Mouse (Mus musculus): Measurements from ENCODE around the gene Bdh1. TPM values are rescaled to one million over a fixed set of nuclear protein-coding genes. Genes with fewer than 3 reads are reported as not detected.
A peak's percentile ranks its signal among the peaks of the same experiment; 100 is the strongest.

The Bdh1 gene
- polyA plus RNA-seq, 1 experiment from 2014 or later = 68.3 TPM

DNA sequence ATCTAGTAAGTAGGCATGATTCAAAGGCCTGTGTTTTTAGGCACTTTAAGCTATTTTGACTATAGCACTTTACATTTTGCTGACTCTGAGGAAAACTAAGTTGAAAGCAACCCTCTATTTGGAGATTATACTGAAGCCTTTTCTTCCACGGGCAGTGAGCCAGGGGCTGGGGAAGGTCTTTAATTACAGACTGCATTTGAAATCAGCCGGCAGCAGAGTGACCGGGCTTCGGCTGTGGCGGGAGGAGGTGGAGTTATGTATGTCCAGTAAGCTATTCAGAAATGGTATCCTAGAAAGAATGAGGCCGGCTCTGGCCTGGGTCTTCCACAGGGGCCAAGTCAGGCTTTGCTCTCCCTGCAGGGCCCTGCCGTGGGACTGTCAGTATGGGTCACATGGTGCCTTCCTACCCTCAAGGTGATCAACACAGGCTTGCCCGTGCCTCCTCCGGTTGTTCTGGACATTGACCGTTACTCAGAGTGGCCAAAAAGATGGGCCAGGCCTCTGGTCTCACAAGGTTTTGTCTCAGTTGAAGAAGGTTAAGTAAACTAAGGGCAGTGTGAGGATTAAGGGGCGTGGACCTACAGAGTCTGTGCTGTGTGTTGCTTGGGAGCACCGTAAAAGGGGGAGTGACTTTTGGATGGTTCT is 11.5 kb downstream of the Bdh1 start:
- no peak for ATAC-seq (replicated peaks; ENCODE audit: low FRiP score, low TSS enrichment, low read depth)
- no peak overlapping the region for H3K27ac ChIP-seq (ENCODE audit: low read depth)
- no peaks in the 10 kb centered on the region for H3K27me3 ChIP-seq (replicated peaks; ENCODE audit: control insufficient read depth, insufficient read depth, low read length)
- no peaks in the 10 kb centered on the region for H3K9me3 ChIP-seq (ENCODE audit: control insufficient read depth, low read length)
- no peaks in the 10 kb centered on the region; the same call in 1 of the 2 replicates for H3K4me1 ChIP-seq (replicated peaks; ENCODE audit: control insufficient read depth, insufficient read depth, low read length)
- no peak overlapping the region for H3K9ac ChIP-seq (ENCODE audit: low read length)
- no peaks in the 10 kb centered on the region for H3K36me3 ChIP-seq (ENCODE audit: control insufficient read depth, insufficient read depth, low read length)
- no peak for DNase-seq (ENCODE audit: low spot score)
- H3K4me2 ChIP-seq (ENCODE audit: low read length) = no peak overlapping the region
- 67% methylated on average over 12 of the region's 12 CpGs for whole genome bisulfite sequencing
- H3K4me3 ChIP-seq (ENCODE audit: low read depth, low read length) = no peak overlapping the region

DNA sequence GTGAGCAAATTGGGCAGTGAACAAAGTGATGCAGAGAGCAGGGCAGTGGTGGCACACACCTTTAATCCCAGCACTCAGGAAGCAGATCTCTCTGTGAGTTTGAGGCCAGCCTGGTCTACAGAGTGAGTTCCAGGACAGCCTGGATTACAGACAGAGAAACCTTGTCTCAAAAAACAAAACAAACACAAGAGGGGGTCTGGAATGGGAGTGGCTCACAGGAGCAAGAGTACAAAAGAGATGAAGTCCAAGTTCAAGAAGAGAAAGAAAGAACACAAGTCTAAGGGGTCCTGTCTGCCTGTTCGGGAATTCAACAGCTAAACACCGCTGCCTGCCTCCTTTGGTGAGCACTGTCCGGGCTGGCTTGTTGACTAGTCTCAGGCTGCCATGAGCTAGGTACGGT is 13.1 kb downstream of the Bdh1 start:
- no peak for ATAC-seq (replicated peaks; ENCODE audit: low FRiP score, low TSS enrichment, low read depth)
- 88% methylated on average over 4 of the region's 4 CpGs for WGBS
- H3K9ac ChIP-seq (ENCODE audit: low read length) = no peak overlapping the region

DNA sequence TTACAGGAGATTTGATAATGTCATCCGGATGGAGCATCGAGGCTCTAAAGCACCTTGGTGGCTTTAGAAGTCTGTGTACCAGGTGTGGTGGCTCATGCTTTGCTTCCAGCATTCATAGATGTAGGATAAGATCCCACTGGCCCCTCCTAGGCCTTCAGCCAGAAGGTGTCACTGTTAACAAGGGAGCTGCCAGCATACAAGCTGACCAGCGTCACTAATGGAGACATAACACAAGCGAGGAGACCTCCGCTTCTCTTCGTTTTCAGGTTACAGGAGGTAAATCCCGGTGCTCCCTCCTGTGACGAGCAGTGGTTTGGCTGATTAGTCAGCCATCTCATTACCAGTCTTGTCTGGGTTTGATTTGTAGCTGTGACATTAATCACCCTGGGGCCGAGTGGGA is 14.0 kb downstream of the Bdh1 start:
- Histone ChIP-seq H3K4me2 (ENCODE audit: low read length) (no peak overlapping the region), H3K4me3 (ENCODE audit: low read depth, low read length) (no peak overlapping the region), H3K27ac (ENCODE audit: low read depth) (no peak overlapping the region), H3K9ac (ENCODE audit: low read length) (no peak overlapping the region), H3K9me3 (ENCODE audit: control insufficient read depth, low read length) (peaks cover 4% of the 10 kb centered on the region; the same call in 1 of the 2 replicates), H3K4me1 (replicated peaks; ENCODE audit: control insufficient read depth, insufficient read depth, low read length) (no peaks in the 10 kb centered on the region), H3K27me3 (replicated peaks; ENCODE audit: control insufficient read depth, insufficient read depth, low read length) (no peaks in the 10 kb centered on the region), H3K36me3 (ENCODE audit: control insufficient read depth, insufficient read depth, low read length) (no peaks in the 10 kb centered on the region)
- ATAC-seq (replicated peaks; ENCODE audit: low FRiP score, low TSS enrichment, low read depth) (no peak), DNase-seq (ENCODE audit: low spot score) (no peak)
- 54% methylated on average over 9 of the region's 9 CpGs for WGBS

More for the DNA sequence above, 13.1 kb downstream of the Bdh1 start:
- Histone ChIP-seq H3K27me3 (replicated peaks; ENCODE audit: control insufficient read depth, insufficient read depth, low read length) (no peaks in the 10 kb centered on the region), H3K9me3 (ENCODE audit: control insufficient read depth, low read length) (peaks cover 3% of the 10 kb centered on the region; the same call in 1 of the 2 replicates), H3K4me1 (replicated peaks; ENCODE audit: control insufficient read depth, insufficient read depth, low read length) (no peaks in the 10 kb centered on the region), H3K4me3 (ENCODE audit: low read depth, low read length) (no peak overlapping the region), H3K4me2 (ENCODE audit: low read length) (no peak overlapping the region), H3K27ac (ENCODE audit: low read depth) (no peak overlapping the region), H3K36me3 (ENCODE audit: control insufficient read depth, insufficient read depth, low read length) (no peaks in the 10 kb centered on the region)
- DNase-seq (ENCODE audit: low spot score) = no peak

DNA sequence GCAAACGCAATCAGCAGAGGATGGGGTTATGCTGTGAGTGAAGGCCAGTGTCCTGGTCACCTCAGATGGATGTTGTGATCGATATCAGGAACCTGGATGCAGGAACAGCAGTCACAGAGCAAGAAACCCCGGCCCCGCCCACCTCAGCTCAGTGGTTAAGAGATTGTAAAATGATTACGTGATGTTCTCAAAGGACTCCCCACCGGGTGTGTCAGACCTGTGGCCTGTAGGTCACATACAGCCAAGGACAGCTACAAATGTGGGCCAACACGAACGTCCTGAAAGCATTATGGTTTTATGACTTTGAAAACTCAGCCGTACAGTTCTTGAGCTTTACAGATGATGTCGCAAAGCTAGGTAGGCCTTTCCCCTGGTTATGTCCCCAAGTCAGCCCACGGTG is 15.3 kb downstream of the Bdh1 start:
- 0 out of 2 replicates have a peak, but pooled peaks have one; percentile 33 for ATAC-seq (replicated peaks; ENCODE audit: low FRiP score, low TSS enrichment, low read depth)
- H3K4me3 ChIP-seq (ENCODE audit: low read depth, low read length) = no peak overlapping the region
- DNase-seq (ENCODE audit: low spot score) = no peak
- no peak overlapping the region for H3K27ac ChIP-seq (ENCODE audit: low read depth)
- no peaks in the 10 kb centered on the region for H3K27me3 ChIP-seq (replicated peaks; ENCODE audit: control insufficient read depth, insufficient read depth, low read length)
- H3K4me1 ChIP-seq (replicated peaks; ENCODE audit: control insufficient read depth, insufficient read depth, low read length) = no peaks in the 10 kb centered on the region
- H3K9me3 ChIP-seq (ENCODE audit: control insufficient read depth, low read length) = peaks cover 4% of the 10 kb centered on the region; the same call in 1 of the 2 replicates
- no peak overlapping the region for H3K4me2 ChIP-seq (ENCODE audit: low read length)
- H3K9ac ChIP-seq (ENCODE audit: low read length) = no peak overlapping the region
- 77% methylated on average over 11 of the region's 11 CpGs for WGBS
- no peaks in the 10 kb centered on the region for H3K36me3 ChIP-seq (ENCODE audit: control insufficient read depth, insufficient read depth, low read length)

DNA sequence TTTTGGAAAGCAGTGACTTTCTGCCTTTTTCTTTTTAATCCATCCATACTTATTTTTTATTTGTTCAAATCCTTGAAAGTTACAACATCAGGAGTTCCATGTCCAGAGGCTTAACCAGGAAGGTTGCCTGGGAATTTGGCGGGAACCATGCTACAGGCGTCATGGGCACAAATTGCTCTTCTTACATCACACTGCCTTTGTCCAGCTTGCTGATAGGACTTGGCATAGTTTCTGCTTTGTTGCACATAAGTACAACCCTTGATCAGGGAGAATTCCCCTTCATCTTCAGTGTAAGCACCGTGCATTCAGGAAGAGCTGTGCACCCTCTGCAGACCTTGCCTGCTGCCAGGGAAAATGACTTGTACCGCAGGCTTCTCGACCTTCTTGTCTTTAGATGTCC is 17.4 kb downstream of the Bdh1 start:
- H3K27me3 ChIP-seq (replicated peaks; ENCODE audit: control insufficient read depth, insufficient read depth, low read length) = no peaks in the 10 kb centered on the region
- no peaks in the 10 kb centered on the region for H3K4me1 ChIP-seq (replicated peaks; ENCODE audit: control insufficient read depth, insufficient read depth, low read length)
- 98% methylated on average over 5 of the region's 5 CpGs for WGBS
- H3K9ac ChIP-seq (ENCODE audit: low read length) = no peak overlapping the region
- H3K9me3 ChIP-seq (ENCODE audit: control insufficient read depth, low read length) = peaks cover 4% of the 10 kb centered on the region; the same call in 1 of the 2 replicates
- ATAC-seq (replicated peaks; ENCODE audit: low FRiP score, low TSS enrichment, low read depth) (no peak), DNase-seq (ENCODE audit: low spot score) (no peak)
- H3K36me3 ChIP-seq (ENCODE audit: control insufficient read depth, insufficient read depth, low read length) = no peaks in the 10 kb centered on the region
- no peak overlapping the region for H3K4me2 ChIP-seq (ENCODE audit: low read length)
- H3K27ac ChIP-seq (ENCODE audit: low read depth) = no peak overlapping the region
- H3K4me3 ChIP-seq (ENCODE audit: low read depth, low read length) = no peak overlapping the region

DNA sequence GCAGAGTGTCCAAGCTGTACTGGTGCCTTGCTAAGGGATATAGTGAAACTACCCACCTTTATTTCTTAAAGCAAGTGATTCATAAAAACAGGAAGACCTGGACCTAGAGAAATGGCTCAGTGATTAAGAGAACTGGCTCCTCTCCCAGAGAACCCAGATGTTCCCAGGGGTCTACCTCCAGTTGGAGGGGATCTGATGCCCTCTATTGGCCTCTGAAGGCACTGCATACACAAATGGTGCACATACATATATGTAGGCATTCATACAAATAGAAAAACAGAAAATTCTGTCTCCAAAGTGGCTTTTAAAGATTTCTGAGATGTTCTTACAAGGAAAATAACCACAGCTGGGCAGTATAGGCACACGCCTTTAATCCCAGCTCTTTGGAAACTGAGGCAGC is 18.0 kb downstream of the Bdh1 start:
- 91% methylated on average over 1 of the region's 1 CpGs for WGBS
- no peak for DNase-seq (ENCODE audit: low spot score)
- no peaks in the 10 kb centered on the region for H3K27me3 ChIP-seq (replicated peaks; ENCODE audit: control insufficient read depth, insufficient read depth, low read length)
- no peak for ATAC-seq (replicated peaks; ENCODE audit: low FRiP score, low TSS enrichment, low read depth)
- H3K4me2 ChIP-seq (ENCODE audit: low read length) = no peak overlapping the region
- no peak overlapping the region for H3K4me3 ChIP-seq (ENCODE audit: low read depth, low read length)
- no peak overlapping the region for H3K27ac ChIP-seq (ENCODE audit: low read depth)
- no peaks in the 10 kb centered on the region for H3K4me1 ChIP-seq (replicated peaks; ENCODE audit: control insufficient read depth, insufficient read depth, low read length)
- H3K9ac ChIP-seq (ENCODE audit: low read length) = no peak overlapping the region
- peaks cover 4% of the 10 kb centered on the region; the same call in 1 of the 2 replicates for H3K9me3 ChIP-seq (ENCODE audit: control insufficient read depth, low read length)
- H3K36me3 ChIP-seq (ENCODE audit: control insufficient read depth, insufficient read depth, low read length) = no peaks in the 10 kb centered on the region

DNA sequence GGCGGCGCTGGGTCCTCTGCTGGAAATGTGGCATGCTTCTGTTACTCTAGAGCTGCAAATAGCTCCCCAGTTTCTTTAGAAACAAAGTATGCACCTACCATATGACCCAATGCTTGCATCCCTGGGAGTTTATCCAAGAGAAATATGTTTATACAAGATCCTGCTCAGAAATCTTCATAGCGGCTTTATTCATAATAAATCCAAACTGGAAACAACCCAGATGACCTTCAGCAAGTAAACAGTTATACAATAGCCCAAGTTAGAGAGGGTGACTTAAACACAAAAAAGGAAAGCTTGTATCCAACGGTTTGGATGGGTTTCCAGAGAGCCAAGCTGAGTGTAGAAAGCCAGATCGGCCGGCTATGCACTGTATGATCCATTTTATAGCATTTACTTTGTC is 22.4 kb downstream of the Bdh1 start:
- Histone ChIP-seq H3K4me2 (ENCODE audit: low read length) (no peak overlapping the region), H3K27ac (ENCODE audit: low read depth) (no peak overlapping the region), H3K9ac (ENCODE audit: low read length) (no peak overlapping the region), H3K4me3 (ENCODE audit: low read depth, low read length) (no peak overlapping the region), H3K4me1 (replicated peaks; ENCODE audit: control insufficient read depth, insufficient read depth, low read length) (no peaks in the 10 kb centered on the region), H3K36me3 (ENCODE audit: control insufficient read depth, insufficient read depth, low read length) (no peaks in the 10 kb centered on the region), H3K9me3 (ENCODE audit: control insufficient read depth, low read length) (peaks cover 4% of the 10 kb centered on the region; the same call in 1 of the 2 replicates), H3K27me3 (replicated peaks; ENCODE audit: control insufficient read depth, insufficient read depth, low read length) (no peaks in the 10 kb centered on the region)
- DNase-seq (ENCODE audit: low spot score) (no peak), ATAC-seq (replicated peaks; ENCODE audit: low FRiP score, low TSS enrichment, low read depth) (no peak)
- WGBS = 59% methylated on average over 6 of the region's 6 CpGs

DNA sequence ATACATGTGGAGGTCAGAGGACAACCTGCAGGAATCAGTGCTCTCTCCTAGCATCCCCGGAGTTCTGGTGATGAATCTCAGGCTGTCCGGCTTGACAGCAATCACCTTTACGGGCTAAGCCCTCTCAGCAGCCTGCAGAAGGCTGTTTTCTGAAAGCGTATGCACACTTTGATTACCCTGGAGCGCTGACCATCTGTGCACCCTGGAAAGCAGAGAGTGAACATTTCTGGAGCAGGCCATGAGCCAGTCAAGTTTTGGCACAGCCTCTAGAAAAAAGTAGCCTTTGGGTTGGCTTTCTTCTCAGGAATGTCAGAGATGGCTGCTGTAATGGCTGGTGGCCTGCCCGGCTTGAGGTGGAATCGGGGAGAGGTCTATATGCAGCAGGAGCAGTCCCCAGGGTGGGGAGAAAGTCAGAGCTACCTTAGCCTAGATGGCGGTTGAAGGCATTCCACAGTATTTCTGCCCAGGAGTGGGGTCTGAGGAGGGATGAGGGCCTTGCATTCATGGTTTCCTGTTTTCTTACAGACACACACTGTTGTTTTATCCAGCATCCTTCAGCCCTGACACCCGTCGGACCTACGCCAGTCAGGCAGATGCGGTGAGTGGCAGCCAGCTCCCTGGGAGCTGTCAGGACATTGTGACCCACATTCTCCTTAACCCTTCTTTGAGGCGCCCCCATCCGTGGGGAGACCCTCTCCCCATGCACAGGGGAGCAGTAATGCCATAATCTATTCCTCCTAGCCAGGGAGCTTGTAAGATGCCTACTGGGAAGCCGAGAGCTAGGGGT is 24.2 kb downstream of the Bdh1 start:
- ATAC-seq (replicated peaks; ENCODE audit: low FRiP score, low TSS enrichment, low read depth) = no peak
- H3K4me3 ChIP-seq (ENCODE audit: low read depth, low read length) = no peak overlapping the region
- no peaks in the 10 kb centered on the region for H3K27me3 ChIP-seq (replicated peaks; ENCODE audit: control insufficient read depth, insufficient read depth, low read length)
- H3K27ac ChIP-seq (ENCODE audit: low read depth) = no peak overlapping the region
- no peak overlapping the region for H3K4me2 ChIP-seq (ENCODE audit: low read length)
- no peaks in the 10 kb centered on the region for H3K36me3 ChIP-seq (ENCODE audit: control insufficient read depth, insufficient read depth, low read length)
- no peaks in the 10 kb centered on the region for H3K9me3 ChIP-seq (ENCODE audit: control insufficient read depth, low read length)
- WGBS = 74% methylated on average over 15 of the region's 15 CpGs
- H3K9ac ChIP-seq (ENCODE audit: low read length) = no peak overlapping the region
- DNase-seq (ENCODE audit: low spot score) = no peak
- H3K4me1 ChIP-seq (replicated peaks; ENCODE audit: control insufficient read depth, insufficient read depth, low read length) = no peaks in the 10 kb centered on the region
